Mouse (Mus musculus): ENCODE measurements around the gene Limch1. TPM values are rescaled to one million over a fixed set of nuclear protein-coding genes. Genes with fewer than 3 reads are reported as not detected.

Gene Limch1
- polyA plus RNA-seq, 1 experiment, result 23.9 TPM

GRCm38 (mm10) chr5:66849148-66849547, 103.5 kb downstream of the Limch1 start:
- Histone ChIP-seq H3K4me3 (ENCODE audit: control insufficient read depth, low read depth, low read length) (no peak overlapping the region), H3K4me1 (ENCODE audit: control insufficient read depth, insufficient read depth, low read length) (no peaks in the 10 kb centered on the region), H3K36me3 (ENCODE audit: control insufficient read depth, insufficient read depth, low read length) (no peaks in the 10 kb centered on the region), H3K27me3 (ENCODE audit: control insufficient read depth, insufficient read depth, low read length) (no peaks in the 10 kb centered on the region), H3K27ac (ENCODE audit: control insufficient read depth, insufficient read depth, low read depth, low read length) (no peak overlapping the region)
- TF ChIP-seq CTCF (IDR thresholded peaks at IDR 0.05; ENCODE audit: control insufficient read depth, insufficient read depth, insufficient replicate concordance, low read depth, low read length), result no peak
- TF ChIP-seq POLR2A (IDR thresholded peaks at IDR 0.05; ENCODE audit: control insufficient read depth, low read depth, low read length), result no peak

GRCm38 (mm10) chr5:66850721-66851251, 105.2 kb downstream of the Limch1 start:
- Histone ChIP-seq H3K4me3 (ENCODE audit: control insufficient read depth, low read depth, low read length) (no peak overlapping the region), H3K27ac (ENCODE audit: control insufficient read depth, insufficient read depth, low read depth, low read length) (no peak overlapping the region), H3K36me3 (ENCODE audit: control insufficient read depth, insufficient read depth, low read length) (no peaks in the 10 kb centered on the region), H3K27me3 (ENCODE audit: control insufficient read depth, insufficient read depth, low read length) (no peaks in the 10 kb centered on the region), H3K4me1 (ENCODE audit: control insufficient read depth, insufficient read depth, low read length) (no peaks in the 10 kb centered on the region; the same call in 1 of the 2 replicates)
- TF ChIP-seq CTCF (IDR thresholded peaks at IDR 0.05; ENCODE audit: control insufficient read depth, insufficient read depth, insufficient replicate concordance, low read depth, low read length) (no peak), POLR2A (IDR thresholded peaks at IDR 0.05; ENCODE audit: control insufficient read depth, low read depth, low read length) (no peak)

GRCm38 (mm10) chr5:66851708-66852107, 106.1 kb downstream of the Limch1 start:
- Histone ChIP-seq H3K4me1 (ENCODE audit: control insufficient read depth, insufficient read depth, low read length) (no peaks in the 10 kb centered on the region; the same call in 1 of the 2 replicates), H3K27me3 (ENCODE audit: control insufficient read depth, insufficient read depth, low read length) (no peaks in the 10 kb centered on the region), H3K36me3 (ENCODE audit: control insufficient read depth, insufficient read depth, low read length) (no peaks in the 10 kb centered on the region), H3K4me3 (ENCODE audit: control insufficient read depth, low read depth, low read length) (no peak overlapping the region), H3K27ac (ENCODE audit: control insufficient read depth, insufficient read depth, low read depth, low read length) (no peak overlapping the region)
- TF ChIP-seq POLR2A (IDR thresholded peaks at IDR 0.05; ENCODE audit: control insufficient read depth, low read depth, low read length) (no peak), CTCF (IDR thresholded peaks at IDR 0.05; ENCODE audit: control insufficient read depth, insufficient read depth, insufficient replicate concordance, low read depth, low read length) (no peak)

- no peaks in the 10 kb centered on the region for H3K36me3 ChIP-seq (ENCODE audit: control insufficient read depth, insufficient read depth, low read length)
- H3K27me3 ChIP-seq (ENCODE audit: control insufficient read depth, insufficient read depth, low read length), result no peaks in the 10 kb centered on the region
- no peak for TF ChIP-seq CTCF (IDR thresholded peaks at IDR 0.05; ENCODE audit: control insufficient read depth, insufficient read depth, insufficient replicate concordance, low read depth, low read length)
- no peak for TF ChIP-seq POLR2A (IDR thresholded peaks at IDR 0.05; ENCODE audit: control insufficient read depth, low read depth, low read length)
- H3K27ac ChIP-seq (ENCODE audit: control insufficient read depth, insufficient read depth, low read depth, low read length), result no peak overlapping the region
- H3K4me3 ChIP-seq (ENCODE audit: control insufficient read depth, low read depth, low read length), result no peak overlapping the region
- H3K4me1 ChIP-seq (ENCODE audit: control insufficient read depth, insufficient read depth, low read length), result no peaks in the 10 kb centered on the region; the same call in 1 of the 2 replicates
Observed at GRCm38 (mm10) chr5:66854263-66854662, 108.6 kb downstream of the Limch1 start.

GRCm38 (mm10) chr5:66855358-66856107, 109.9 kb downstream of the Limch1 start:
- Histone ChIP-seq H3K27ac (ENCODE audit: control insufficient read depth, insufficient read depth, low read depth, low read length) (no peak overlapping the region), H3K4me3 (ENCODE audit: control insufficient read depth, low read depth, low read length) (no peak overlapping the region), H3K36me3 (ENCODE audit: control insufficient read depth, insufficient read depth, low read length) (no peaks in the 10 kb centered on the region), H3K4me1 (ENCODE audit: control insufficient read depth, insufficient read depth, low read length) (no peaks in the 10 kb centered on the region; the same call in 1 of the 2 replicates), H3K27me3 (ENCODE audit: control insufficient read depth, insufficient read depth, low read length) (no peaks in the 10 kb centered on the region)
- no peak for TF ChIP-seq POLR2A (IDR thresholded peaks at IDR 0.05; ENCODE audit: control insufficient read depth, low read depth, low read length)
- TF ChIP-seq CTCF (IDR thresholded peaks at IDR 0.05; ENCODE audit: control insufficient read depth, insufficient read depth, insufficient replicate concordance, low read depth, low read length), result no peak

- no peaks in the 10 kb centered on the region; the same call in 1 of the 2 replicates for H3K4me1 ChIP-seq (ENCODE audit: control insufficient read depth, insufficient read depth, low read length)
- no peak overlapping the region for H3K27ac ChIP-seq (ENCODE audit: control insufficient read depth, insufficient read depth, low read depth, low read length)
- TF ChIP-seq CTCF (IDR thresholded peaks at IDR 0.05; ENCODE audit: control insufficient read depth, insufficient read depth, insufficient replicate concordance, low read depth, low read length) (no peak), POLR2A (IDR thresholded peaks at IDR 0.05; ENCODE audit: control insufficient read depth, low read depth, low read length) (no peak)
- no peaks in the 10 kb centered on the region for H3K27me3 ChIP-seq (ENCODE audit: control insufficient read depth, insufficient read depth, low read length)
- no peaks in the 10 kb centered on the region for H3K36me3 ChIP-seq (ENCODE audit: control insufficient read depth, insufficient read depth, low read length)
- H3K4me3 ChIP-seq (ENCODE audit: control insufficient read depth, low read depth, low read length), result no peak overlapping the region
Observed at GRCm38 (mm10) chr5:66859506-66859905, 113.9 kb downstream of the Limch1 start.

GRCm38 (mm10) chr5:66861232-66862035, 115.8 kb downstream of the Limch1 start:
- Histone ChIP-seq H3K27ac (ENCODE audit: control insufficient read depth, insufficient read depth, low read depth, low read length) (no peak overlapping the region), H3K27me3 (ENCODE audit: control insufficient read depth, insufficient read depth, low read length) (no peaks in the 10 kb centered on the region), H3K4me1 (ENCODE audit: control insufficient read depth, insufficient read depth, low read length) (no peaks in the 10 kb centered on the region), H3K4me3 (ENCODE audit: control insufficient read depth, low read depth, low read length) (no peak overlapping the region), H3K36me3 (ENCODE audit: control insufficient read depth, insufficient read depth, low read length) (no peaks in the 10 kb centered on the region)
- no peak for TF ChIP-seq CTCF (IDR thresholded peaks at IDR 0.05; ENCODE audit: control insufficient read depth, insufficient read depth, insufficient replicate concordance, low read depth, low read length)
